Mouse (Mus musculus) ES-CJ7 (cell line): ENCODE measurements at regions not wholly inside any gene's neighbourhood (a gene's known extent, or its start where the extent isn't known, plus 50 kb on each side); places are given as distances from the start of the nearest gene placed in this dataset.

ENCODE experiments used
- DNase-seq: peaks from one replicate; pipeline ENCODE4 v3.0.0; 2011; ENCODE audit warnings: low read depth, low spot score

- no peak for DNase-seq
These were observed 409.7 kb downstream of the Zfp704 start for GRCm38 (mm10) chr3:9200156-9200555.

GRCm38 (mm10) chr3:9198652-9199332, 411.1 kb downstream of the Zfp704 start:
- no peak for DNase-seq

- no peak for DNase-seq
These were observed 414.1 kb downstream of the Zfp704 start for GRCm38 (mm10) chr3:9195781-9196180.

GRCm38 (mm10) chr3:9189366-9190287, 420.3 kb downstream of the Zfp704 start:
- DNase-seq: no peak

GRCm38 (mm10) chr3:9186364-9187120, 423.3 kb downstream of the Zfp704 start:
- DNase-seq: no peak

DNA sequence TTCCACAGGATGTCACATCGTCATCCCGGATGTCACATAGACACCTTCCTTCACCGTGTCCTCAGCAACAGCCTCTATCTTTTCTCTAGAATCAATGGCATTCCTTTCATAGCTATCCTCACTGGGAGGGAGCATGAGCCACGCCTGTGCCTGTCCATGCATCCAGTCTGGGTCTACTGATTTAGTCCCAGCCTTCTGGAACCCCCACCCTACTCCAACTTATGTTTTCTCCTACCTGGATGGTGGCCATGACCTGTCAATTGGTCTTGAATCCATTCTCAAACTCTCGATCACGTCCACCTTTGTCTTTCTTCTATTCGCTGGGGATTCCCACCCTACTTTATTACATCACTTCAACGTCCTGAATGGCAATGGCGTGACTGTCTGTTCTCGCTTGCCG, 428.3 kb downstream of the Zfp704 start:
- no peak for DNase-seq

DNA sequence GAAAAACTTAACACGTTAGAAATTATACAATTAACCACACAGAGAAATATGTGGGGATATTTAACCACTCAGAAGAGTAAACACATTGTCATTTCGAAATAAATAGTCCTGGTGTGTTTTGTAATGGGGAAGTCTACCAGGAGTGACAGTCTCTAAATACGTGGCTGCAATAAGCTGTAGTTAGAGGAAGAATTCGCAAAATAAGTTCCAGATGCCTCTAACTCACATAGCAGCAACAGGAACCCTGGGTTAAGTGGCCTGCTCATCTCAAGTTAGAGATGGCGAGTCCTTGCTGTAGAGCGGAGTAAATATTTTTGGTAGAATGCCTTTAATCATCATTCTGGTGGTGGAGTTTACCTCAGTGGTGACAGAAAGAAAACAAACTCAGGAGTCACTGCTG, 430.2 kb downstream of the Zfp704 start:
- no peak for DNase-seq

DNA sequence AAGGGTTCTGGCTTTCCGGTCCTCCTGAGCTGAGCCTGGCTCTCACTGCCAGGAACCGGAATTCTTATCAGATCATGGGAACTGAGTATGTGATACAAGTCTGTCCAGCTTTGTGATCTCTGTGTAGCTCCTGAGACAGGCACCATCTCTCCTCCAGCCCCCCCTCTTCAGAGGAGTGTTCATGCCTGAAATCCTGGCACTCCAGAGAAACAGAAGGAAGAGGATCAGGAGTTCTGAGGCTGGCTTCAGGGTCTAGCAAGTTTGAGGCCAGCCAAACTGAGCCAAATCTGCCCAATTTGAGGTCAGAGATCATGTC, 435.4 kb downstream of the Zfp704 start:
- DNase-seq: no peak

- DNase-seq: no peak
These were observed 436.0 kb downstream of the Zfp704 start for GRCm38 (mm10) chr3:9173643-9174516.

- no peak for DNase-seq
These were observed 437.9 kb downstream of the Zfp704 start for GRCm38 (mm10) chr3:9171970-9172369.

- peak; percentile 12 for DNase-seq
These were observed 440.9 kb downstream of the Zfp704 start for GRCm38 (mm10) chr3:9168955-9169354.

- DNase-seq: peak; percentile 75
These were observed 450.8 kb downstream of the Zfp704 start for GRCm38 (mm10) chr3:9159073-9159472.

DNA sequence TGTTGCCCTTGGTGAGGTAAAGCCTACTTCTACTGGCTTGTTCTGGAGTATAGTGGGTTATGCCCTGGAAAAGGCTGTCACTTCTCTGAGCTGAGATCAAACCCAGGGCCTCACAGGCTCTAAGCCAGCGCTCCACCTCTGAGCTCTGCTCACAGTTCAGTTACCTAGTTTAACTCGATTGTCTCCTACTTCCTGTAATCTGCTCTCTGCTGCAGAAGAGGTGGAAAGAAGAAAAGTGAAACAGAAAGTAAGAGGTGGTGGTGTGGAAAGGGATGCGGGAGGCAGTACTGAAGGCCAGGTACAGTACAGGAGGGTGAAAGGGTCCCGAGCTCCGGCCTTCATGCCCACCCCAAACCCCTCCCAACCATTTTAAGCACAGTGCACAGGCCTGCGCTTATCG, 455.7 kb downstream of the Zfp704 start:
- DNase-seq: no peak

GRCm38 (mm10) chr3:9153690-9154089, 456.2 kb downstream of the Zfp704 start:
- DNase-seq: no peak

DNA sequence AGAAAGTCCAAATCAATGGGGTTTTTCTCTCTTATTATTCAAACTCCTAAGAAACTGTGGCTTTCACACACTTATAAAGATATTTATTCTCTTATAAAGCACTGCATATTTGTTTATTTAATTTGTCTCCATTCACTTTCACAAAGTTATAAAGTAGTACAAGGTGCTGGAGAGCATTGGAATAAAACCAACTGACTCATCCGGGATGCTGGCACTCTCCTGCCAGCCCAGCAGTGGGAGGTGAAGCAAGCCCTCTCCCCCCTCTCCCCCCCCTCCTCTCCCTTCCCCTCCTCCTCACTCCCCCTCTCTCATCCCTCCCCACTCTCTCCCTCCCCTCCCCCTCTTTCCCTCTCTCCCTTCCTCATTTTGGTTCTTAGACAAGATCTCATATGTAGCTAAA, 457.6 kb downstream of the Zfp704 start:
- DNase-seq: no peak

DNA sequence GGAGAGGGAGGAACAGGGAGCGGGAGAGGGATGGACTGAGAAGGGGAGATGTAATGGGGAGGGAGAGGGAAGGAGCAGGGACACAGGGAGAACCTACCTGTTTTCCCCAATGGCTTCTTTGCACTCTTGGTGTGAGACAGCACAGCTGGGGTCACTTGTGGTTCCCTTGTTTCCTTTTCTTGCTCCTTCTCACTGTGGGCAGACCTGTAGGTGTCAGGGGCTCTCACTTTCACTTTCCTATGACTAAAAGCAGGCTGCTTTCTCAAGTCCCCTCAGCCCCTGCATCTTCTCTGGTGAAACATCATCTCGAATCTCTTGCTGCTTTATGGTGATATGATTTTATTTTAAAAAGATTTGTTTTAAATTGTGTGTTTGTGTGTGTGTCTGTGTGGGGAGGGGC, 458.3 kb downstream of the Zfp704 start:
- DNase-seq: no peak

DNA sequence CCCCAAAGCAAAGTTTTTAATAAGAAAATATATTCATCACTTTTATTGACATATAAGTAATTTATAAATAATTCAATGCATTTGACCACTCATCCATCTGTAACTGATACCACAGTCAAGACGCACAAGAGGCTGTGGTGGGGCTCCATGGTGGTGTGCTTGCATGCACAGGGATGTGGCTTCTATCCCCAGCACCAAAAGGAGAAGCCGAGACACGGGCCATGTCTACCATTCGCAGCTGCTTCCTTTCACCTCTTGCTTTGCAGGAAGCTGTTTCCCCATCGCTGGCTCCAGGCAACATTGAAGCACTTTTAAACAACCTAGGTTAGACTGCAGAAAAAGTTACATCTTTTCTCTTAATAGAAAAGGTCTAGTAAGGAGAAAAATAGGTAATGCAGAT, 461.3 kb downstream of the Zfp704 start:
- no peak for DNase-seq

- no peak for DNase-seq
These were observed 463.4 kb downstream of the Zfp704 start for GRCm38 (mm10) chr3:9146481-9146880.

DNA sequence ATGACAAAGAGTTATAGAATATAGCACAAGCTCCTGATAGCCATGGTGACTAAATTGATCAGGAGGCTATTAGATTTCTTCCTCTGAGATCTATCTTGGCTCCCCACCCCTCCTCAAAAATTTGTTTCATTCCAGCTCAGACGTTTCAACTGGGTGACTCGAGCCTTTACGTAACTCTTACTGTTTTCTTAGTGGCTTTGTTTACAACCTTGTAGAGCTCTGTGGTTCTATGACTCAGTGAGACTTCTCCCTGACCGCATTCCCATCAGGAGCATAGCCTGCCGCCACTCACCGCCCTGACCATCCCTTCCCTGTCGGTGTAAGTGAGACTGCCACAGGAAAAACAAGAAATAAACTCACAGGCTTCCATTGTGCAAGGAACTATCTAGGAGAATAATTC, 464.3 kb downstream of the Zfp704 start:
- DNase-seq: no peak

GRCm38 (mm10) chr3:9141836-9142235, 468.0 kb downstream of the Zfp704 start:
- no peak for DNase-seq

DNA sequence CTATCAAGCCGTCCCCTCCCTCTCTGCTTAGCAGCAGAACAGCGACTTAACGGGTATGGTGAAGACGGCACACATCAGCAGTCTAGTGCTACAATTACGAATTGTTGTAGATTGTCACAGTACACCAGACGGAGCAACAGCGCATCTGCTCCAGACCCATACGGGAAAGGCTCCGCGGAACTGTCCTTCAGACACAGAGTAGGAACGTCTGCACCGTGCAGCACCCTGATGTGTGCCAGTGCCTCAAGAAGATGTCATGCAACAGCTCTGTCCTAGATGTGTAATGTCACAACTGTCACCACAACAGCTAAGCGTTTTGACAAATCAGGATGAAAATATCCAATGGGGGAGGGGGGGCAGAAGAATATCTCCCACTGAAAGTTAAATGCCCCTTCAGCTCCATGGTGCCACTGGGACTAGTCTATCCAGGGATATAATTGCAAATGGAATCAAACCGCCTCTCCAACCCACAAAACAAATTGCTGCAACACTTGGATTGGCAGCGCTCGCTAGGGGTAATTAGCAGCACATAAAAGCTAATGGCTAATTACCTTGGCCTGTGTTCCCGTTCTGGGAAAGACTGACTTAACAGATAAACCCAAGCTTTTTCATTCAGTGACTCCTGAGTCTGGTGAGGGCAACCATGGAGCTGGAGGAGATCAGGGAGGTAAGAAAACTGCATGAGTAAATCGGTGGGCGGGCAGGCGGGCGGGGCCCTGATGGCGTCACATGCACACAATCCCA, 472.6 kb downstream of the Zfp704 start:
- DNase-seq: no peak
